7 mouse cellular contexts compared by ENCODE assay signal in genomic region chr2:160075694-160076093, GRCm38 (mm10).
"Had no signal": no experiment of that assay in that cellular context is flagged by ENCODE, and none has a peak within 500 bp of the region (broad histone marks: within the 10 kb centered on the region; RNA-seq: fewer than 3 reads in every experiment).

No protein-coding gene starts in this region.

- DNase-seq: kidney, postnatal 25 days; liver; lung, adult 18-20 months; lung, postnatal 10 days; lung, postnatal 36 days; thymus, adult 18-20 months; thymus, postnatal 36 days had no signal
